Mouse (Mus musculus) heart, postnatal 10 days (tissue): ENCODE data around the gene Ssna1. TPM values are rescaled to one million over a fixed set of nuclear protein-coding genes. Genes with fewer than 3 reads are reported as not detected.
A peak's percentile ranks its signal among the peaks of the same experiment; 100 is the strongest.

ENCODE experiments used
- DNase-seq, 2 experiments: peaks; one replicate each; pipeline ENCODE4 v3.0.0; 2021
- intact Hi-C: fragments of 180-260 bp; cut with DNase I; formaldehyde crosslinking; loops from one replicate; pipeline ENCODE4 v1.15.1; 2025
- total RNA-seq, 2 experiments: library from RNA; stranded (reverse); gene quantifications; 2 replicates each; pipeline ENCODE4 v1.2.3; 2021

Gene Ssna1
- total RNA-seq, 2 experiments from 2014 or later, result 49.4 to 55.2 TPM

DNA sequence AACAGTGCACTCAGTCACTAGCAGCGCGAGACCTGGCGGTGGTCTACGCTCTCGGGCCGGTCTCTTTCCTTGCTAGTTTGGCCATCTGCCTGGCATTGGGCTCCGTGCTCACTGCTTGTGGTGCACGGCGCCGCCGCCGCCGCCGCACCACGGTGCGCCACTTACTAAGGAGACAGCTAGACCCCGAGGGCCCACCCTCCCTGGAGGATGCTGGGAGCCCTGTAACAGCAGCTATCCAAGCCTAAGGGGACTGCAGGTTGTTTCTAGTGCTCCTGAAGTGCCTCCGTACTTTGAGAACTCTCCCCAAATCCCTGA lies 18.5 kb upstream of the Ssna1 start:
- DNase-seq, result peak; percentile 18 to 30
- intact Hi-C loops, result no loop called here

DNA sequence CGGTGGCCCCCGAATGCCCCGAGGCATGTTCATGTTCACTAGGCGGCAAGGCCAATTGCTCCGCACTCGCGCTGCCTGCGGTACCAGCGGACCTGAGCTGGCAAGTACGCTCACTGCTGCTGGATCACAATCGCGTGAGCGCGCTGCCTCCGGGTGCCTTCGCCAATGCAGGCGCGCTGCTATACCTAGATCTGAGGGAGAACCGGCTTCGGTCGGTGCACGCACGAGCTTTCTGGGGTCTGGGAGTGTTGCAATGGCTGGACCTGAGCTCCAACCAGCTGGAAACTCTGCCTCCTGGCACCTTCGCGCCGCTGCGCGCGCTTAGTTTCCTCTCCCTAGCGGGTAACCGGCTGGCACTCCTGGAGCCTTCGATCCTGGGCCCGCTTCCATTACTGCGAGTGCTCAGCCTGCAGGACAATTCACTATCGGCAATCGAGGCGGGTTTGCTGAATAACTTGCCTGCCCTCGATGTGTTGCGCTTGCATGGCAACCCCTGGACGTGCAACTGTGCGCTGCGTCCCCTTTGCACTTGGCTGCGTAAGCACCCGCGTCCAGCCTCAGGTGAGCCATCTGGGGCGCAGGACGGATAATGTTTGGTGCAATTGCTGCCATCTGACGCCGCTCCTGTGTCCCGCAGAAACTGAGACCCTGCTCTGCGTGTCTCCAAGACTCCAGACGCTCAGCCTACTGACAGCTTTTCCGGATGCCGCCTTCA lies 18.0 kb upstream of the Ssna1 start:
- intact Hi-C loops, result no loop called here
- peak; percentile 31 to 41 for DNase-seq

DNA sequence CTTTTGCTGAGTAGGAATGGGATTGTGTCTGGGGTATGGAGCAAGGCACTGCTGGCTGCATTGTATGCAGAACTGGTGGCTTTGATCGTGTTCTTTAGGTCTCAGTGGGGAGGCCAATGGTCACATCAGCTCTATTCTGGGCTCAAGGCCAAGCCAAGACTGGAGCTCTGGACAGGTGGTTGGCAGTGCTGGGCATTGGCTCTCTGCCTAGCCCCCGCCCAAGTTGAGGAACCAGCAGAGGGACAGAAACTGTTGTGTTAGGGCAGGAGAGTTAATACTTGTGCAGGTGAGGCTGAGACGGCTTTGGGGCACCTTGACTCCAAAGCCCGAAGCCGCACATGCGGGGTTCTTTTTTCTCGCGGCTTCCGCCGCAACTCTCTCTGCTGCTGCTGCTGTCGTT lies 17.4 kb upstream of the Ssna1 start, which contains the start of gene Lrrc26:
TSS of gene Lrrc26 (plus strand) at position 265 of the 400 bp plus-strand sequence.
- DNase-seq, result peak; percentile 59 to 65
- intact Hi-C loops, result no loop called here

DNA sequence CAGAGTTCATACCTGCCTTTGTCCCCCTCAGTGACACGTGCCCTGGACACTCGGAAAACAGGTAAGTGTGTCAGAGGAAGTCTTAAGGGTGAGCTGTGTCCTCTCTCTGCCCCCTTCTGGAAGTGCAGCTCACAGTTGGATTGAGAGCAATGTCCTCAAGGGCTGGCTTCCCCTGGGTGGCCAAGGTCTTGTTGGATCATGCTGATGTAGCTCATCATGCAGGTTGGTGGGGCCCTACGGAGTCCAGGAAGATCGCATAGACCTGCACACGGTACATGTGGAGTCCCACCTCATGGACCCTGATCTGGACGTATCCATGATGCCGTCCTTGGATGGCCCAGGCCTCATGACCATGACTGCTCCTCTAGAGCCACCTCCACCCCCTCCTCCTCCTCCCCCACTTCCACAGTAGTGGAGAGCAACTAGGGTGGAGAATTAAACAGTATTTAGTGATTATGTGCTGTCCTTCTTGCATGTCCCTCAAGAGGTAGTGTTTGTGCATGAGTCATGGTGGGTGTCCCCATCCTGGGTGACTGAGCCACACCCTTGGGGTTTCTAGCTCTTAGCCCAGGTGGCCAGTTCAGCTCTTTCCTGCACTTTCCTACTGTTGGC lies 16.6 kb upstream of the Ssna1 start:
- intact Hi-C loops, result no loop called here
- DNase-seq, result no peak

DNA sequence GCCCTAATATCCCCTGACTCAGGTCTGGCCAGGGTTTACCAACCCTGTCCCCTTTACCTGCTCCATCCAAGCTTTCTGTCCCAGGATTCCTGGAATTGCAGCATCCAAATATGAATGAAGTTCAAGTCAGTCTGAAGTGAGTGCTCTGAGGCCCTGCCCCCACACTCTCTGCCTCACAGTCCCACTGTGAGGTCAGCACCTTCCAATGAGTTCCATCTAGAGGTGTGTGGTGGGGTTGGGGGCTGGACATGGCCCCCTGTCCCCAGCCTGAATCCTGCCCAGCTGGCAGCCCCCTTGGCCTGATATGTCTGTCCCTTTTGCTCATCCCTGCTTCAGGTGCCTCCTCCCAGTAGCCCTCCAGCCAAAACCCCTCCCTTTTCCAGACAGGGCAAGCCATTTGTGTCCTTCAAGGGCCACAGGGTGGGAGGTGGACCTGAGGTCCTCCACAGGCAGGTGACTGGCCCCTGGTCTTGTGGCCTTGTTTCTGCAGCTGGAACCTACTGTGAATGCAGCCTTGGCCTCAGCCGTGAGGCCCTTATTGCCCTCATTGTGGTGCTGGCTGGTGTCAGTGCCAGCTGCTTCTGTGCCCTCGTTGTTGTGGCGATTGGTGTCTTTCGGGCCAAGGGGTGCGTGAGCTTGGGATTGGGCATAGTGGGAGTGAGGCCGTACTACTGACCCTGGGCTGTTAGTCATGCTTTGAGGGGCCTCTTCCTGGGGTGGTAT lies 15.8 kb upstream of the Ssna1 start, which contains the start of gene Tmem210:
TSS of gene Tmem210 (plus strand) at position 219 of the 723 bp plus-strand sequence.
- no peak for DNase-seq
- intact Hi-C loops, result no loop called here

DNA sequence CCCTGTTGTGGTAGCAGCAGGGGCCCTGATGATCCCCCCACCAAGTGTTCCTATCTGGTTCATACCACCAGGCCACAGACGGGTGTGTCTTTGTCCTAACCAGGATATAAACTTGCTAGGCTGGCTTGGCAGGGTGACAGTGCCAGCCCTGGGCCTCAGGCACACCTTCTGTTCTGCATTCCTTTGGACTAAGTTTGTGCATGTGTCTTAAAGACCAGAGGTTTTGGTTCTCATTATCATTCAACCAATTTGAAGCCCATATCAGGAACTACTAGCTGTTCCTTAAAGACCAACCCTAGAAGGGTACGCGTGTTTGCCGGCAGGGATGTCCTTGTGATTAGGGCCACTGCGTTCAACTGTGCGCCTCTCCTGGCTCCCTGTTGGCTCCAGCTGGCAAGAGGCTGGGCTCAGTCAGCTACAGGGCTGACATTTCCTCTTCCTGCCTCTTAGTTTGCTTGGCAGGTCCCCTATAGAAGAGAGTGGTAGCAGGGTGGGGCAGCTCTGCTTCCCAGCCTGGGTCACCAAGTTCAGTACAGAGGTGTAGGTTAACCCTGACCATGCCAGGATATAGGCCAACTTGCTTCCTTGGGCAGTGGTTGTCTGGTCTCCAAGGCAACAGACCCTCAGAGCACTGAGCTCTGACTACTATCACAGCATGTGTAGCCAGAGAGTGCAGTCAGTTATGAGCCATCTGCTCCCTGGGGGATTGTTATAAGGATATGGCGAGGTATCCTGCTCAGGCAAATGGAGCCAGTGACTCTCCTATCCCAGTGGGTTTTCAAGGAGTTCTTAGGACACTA lies 14.8 kb upstream of the Ssna1 start:
- intact Hi-C loops, result no loop called here
- DNase-seq, result peak; percentile 41 to 49

DNA sequence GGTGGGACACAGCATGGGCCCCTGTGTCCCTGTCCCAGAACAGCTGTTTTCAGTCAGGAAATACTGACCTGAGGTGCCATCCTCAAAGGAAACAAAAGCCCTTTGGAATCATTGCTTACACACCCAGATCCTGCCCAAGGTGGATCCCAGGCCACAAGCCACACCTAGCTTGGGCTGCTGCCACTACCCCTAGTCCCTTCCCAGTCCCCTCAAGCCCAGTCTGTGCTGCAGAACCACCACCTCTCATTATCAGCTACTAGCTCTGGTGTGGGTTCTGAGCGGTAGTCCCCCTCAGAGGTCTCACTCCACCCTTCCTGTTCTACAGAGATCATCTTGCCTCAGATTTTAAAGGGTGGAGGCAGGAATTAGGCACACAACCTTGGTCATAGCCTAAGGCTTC lies 14.1 kb upstream of the Ssna1 start:
- intact Hi-C loops, result no loop called here
- DNase-seq, result no peak

DNA sequence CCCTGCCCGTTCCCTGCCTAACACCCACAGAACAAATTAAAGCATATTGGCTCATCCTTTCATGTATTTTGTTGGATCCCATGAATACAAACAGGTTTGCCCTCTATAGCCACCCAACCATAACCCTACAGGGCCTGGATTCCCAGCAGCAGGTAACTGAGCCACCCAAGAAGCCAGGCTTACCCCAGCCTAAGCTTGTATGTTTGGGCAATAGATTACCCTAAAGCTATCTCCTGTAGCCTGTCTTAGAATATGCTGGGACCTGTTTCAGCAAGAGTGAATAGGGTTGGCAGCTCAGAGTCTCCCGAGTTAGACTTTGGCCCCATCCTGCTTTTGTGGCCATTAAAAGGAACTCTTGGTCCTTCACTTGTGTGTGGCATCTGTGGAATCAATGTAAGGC lies 13.3 kb upstream of the Ssna1 start:
- DNase-seq, result no peak
- intact Hi-C loops, result no loop called here

DNA sequence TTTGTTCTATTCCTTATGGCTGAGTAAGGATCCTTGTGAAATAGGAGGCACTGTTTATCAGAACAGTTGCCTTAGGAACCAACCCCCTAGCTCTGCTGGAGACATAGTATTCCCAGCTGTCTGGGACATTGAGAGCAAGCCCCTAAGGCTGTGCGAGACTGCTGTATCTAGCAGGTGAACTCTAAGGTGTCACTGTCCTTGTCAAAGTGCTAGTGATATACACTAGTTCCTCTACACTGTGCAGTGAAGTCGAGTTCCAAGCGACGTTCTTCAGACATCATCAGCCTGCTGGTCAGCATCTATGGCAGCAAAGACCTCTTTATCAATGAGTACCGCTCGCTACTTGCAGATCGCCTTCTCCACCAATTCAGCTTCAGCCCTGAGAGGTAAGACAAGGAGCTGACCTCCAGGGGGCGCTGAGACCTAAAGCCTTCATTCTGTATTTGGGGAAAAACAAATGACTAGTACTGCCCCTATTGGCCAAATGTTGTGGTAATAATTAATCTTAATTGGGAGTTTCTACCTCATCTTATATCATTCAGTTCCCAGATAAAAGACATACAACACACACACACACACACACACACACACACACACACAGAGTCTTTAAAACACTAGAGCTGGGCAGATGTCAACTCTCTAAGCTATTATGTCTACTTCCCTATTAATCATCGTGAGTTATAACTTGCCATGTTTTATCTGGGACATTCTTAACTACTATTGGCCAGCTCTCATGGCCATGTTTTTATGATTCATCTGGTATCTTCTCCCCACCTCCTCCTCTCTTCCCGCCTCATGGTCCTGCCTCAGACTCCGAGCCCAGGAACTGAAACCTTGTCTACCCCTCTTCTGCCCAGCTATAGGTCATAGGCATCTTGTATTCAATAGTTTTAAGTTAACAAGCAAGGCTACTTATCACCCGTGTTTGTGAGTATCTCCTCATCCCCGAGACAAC lies 7.0 kb upstream of the Ssna1 start:
- peak; percentile 76 to 92 for DNase-seq
- intact Hi-C loops, result no loop called here

DNA sequence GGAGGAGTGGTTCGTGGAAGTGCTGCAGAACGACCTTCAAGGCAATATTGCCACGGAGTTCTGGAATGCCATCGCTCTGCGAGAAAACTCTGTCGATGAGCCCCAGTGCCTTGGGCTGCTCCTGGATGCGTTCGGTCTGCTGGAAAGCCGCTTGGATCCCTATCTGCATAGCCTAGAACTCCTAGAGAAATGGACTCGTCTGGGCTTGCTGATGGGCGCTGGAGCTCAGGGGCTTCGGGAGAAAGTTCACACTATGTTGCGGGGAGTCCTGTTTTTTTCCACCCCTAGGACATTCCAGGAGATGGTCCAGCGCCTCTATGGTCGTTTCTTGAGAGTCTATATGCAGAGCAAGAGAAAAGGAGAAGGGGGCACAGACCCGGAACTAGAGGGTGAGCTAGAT lies 772 bp upstream of the Ssna1 start:
- intact Hi-C loops, result loop anchor here (5.0 kb wide), 1 partner anchor 59 kb away; the partner anchor contains the start of gene Man1b1
- no peak for DNase-seq

DNA sequence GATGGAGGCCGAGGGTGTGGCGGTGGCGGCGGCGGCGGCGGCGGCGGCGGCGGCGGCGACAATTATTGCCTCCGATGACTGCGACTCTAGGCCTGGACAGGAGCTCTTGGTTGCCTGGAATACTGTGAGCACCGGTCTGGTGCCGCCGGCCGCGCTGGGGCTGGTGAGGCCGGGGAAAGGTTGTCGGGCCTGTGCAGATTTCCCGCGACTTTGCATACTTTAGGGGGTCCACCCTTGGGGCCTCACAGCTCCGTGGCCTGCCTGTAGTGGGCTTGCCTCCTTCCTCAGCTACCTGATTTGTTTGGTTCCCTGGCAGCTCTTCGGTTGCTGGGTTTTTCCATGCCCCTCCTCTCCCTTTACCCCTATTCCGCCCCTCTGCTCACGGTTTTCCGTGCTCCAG lies 277 bp upstream of the Ssna1 start:
- no peak for DNase-seq

DNA sequence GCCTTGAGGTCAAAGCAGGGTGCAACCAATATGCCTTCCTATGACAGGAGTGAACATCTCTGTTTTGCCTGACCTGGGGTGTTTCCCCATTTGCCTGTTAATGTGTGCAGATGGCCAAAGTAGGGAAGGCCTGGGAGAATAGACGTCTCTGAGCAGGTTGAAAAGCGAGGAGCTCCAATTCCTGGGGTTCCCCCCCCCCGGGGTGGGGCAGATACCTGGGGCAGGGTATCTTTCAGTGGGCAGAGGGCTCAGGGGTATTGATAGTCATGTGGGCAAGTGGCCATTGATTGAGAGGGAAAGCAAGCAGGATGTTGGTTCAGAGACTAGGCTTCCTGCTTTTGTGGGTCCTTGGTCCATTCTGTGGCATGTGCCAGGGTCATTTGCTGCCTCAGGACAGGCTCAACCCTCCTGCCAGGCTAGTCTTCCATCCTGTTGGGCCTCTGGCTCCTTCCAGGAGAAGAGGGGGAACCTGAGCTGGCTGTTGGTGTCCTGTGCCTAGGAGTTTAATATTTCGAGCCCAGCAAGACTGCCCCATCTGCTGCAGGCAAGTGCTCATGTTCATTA lies 4.4 kb downstream of the Ssna1 start:
- intact Hi-C loops, result no loop called here

More for the DNA sequence above, 277 bp upstream of the Ssna1 start:
- intact Hi-C loops, result loop anchor here (5.0 kb wide), 1 partner anchor 60 kb away; the partner anchor contains the start of gene Man1b1

DNA sequence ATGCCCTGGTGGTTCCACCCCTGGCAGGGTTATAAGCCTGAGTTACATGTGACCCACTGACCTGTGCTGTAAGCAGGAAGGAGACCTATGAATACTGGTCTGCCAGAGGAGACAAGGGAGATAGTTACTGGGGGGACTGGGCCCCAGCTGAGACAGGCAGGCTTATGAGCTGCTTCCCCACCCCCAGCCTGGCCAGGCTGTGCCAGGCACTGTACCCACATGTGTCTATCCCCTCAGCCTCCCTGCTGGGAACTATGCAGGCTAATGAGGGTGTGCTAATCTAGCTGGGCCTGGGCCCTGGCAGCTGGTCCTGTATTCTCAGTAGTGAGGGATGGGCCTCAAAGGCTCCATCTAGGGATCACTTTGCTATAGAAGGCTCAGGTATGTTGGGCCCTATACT lies 5.0 kb downstream of the Ssna1 start:
- DNase-seq, result no peak
- intact Hi-C loops, result no loop called here

More for the DNA sequence above, 4.4 kb downstream of the Ssna1 start:
- DNase-seq, result no peak

DNA sequence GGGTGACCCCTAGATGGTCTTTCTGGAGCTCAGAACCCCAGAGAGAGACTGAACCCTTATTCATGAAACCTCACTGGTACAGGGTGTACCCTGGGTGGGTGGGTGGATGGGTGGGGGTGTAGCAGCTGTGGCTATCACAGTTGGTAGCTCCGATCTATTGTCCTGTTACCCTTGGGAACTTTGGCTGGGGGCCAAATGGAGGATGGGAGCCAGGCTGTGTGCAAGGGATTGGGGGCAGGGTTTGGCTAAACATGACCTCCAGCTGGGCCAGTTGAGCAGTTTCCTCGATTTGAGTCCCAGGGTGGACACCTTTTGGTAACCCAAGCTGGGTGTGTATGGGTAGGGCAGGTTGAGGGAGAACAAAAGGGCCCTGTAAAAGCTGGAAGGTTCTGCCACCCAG lies 5.5 kb downstream of the Ssna1 start:
- peak; percentile 32 to 52 for DNase-seq
- intact Hi-C loops, result no loop called here

DNA sequence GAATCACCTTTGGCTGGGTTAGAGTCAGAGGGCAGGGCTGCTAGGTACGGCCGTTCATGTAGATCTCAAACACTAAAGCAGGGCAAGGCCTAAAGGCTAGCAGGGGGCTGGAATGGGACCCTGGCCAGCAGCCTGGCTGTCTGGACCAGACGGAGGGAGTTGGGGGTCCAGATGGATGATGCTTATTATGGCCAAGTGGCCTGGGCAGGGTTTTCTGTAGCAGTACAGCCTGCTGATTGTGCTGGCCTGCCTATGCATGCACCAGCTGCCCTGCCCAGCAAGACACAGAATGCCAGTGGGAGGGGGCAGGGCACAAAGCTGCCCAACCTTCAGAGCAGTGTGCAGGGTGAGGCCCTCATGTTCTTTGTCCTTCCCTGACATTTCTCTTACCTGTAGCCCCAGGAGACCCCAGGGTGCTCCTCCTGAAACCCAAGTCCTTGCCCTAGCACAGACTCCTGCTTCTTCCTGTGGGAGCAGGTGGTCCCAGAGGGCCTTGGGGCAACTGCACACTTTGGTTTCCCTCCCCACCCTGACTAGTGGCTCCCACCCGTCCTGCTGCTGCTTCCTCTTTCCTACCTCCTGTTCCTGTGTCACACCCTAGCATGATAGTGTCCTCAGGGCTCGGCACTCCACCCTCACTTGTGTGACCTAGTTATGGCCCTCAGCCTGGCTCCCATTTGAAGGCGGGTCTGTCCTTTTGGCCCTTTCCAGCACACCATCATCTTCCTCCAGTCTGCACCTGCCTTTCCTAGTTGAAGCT lies 6.2 kb downstream of the Ssna1 start:
- DNase-seq, result no peak
- intact Hi-C loops, result no loop called here

DNA sequence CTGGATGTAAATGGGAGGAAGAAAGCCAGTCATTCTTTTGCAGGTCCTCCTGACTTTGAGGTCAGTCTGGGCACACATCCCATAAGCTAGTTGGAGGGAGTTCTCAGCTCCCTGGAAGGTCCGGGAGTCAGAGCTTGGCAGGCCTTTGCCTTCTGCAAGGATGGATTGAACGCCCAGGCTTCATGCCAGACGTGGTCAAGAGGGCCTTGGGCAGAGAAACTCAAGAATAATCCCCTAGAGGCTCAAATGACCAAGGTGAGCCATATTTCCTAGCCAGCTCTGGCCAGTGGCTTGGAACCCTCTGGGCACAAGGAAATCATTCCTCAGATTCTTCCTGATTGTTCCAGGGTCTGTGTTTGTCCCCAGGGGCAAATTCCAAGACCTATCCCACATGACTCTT lies 7.4 kb downstream of the Ssna1 start:
- intact Hi-C loops, result no loop called here
- DNase-seq, result no peak

DNA sequence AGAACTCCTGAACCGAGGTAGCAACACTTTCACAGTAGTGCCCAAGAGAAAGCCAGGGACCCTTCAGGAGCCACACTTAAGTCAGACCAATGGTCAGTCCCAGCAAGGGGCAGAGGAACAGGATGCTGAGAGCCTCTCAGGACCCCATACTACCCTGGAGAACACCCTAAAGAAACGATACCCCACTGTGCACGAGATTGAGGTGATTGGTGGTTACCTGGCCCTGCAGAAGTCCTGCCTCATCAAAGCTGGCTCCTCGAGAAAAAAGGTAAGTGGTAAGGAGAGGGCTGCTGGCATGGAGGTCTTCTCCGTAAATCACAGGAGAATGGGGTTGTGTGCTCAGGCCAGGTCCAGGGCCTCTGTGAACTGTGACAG lies 8.0 kb downstream of the Ssna1 start:
- intact Hi-C loops, result no loop called here

DNA sequence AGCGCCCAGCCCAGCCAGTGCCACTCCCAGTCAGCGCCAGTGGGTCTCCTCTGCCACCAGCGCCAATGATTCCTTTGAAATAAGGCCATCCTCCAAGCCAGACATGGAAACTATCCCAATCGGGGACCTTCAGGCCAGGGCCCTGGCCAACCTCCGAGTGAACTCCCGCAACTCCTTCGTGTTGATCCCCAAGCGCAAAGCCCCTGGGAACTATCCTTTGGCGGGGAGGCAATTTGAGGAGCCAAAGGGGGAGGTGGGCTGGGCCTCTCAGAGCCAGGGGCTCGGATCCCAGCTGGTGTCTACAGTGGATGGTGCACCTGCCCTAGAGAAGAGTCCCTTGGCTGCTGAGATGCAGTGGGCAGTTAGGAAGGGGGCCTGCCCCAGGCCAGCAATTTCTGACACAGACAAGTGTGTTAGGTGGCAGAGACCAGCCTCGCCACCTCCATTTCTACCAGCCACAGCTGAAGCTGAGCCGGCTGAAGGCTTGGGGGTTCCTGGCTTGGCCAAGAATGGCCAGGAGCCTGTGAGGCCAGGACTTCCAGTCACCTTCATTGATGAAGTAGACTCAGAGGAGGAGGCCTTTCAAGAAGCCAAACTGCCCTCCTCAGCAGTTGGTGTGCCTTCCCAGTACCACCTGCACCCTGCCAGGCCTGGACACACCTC lies 8.5 kb downstream of the Ssna1 start:
- DNase-seq, result no peak
- intact Hi-C loops, result no loop called here

More for the DNA sequence above, 8.0 kb downstream of the Ssna1 start:
- DNase-seq, result no peak
